Mouse (Mus musculus) embryonic facial prominence, embryonic 12.5 days (tissue): ENCODE measurements around the gene Nkap. TPM values are rescaled to one million over a fixed set of nuclear protein-coding genes. Genes with fewer than 3 reads are reported as not detected.
"Not testable (repeated sequence)": the region's sequence is repeated elsewhere in the genome, so short reads cannot be mapped to it uniquely, and the experiment has no call there.

Source experiments
- ATAC-seq: fragments of 200-750 bp; cut with Nextera tagmentation; 2 replicates; pipeline ENCODE4 v1.8.0; 2017; ENCODE audit not compliant: insufficient number of reproducible peaks, insufficient read depth, low FRiP score, low TSS enrichment
- H3K27ac ChIP-seq: fragments of 300-500 bp; sonication (generic); 2 replicates; pipeline ENCODE4 v1.5.1; 2016; ENCODE audit warnings: mild to moderate bottlenecking
- H3K27me3 ChIP-seq: fragments of 300-500 bp; sonication (generic); 2 replicates; pipeline ENCODE4 v1.6.1; 2016; ENCODE audit warnings: mild to moderate bottlenecking, moderate library complexity
- H3K36me3 ChIP-seq: fragments of 300-500 bp; sonication (generic); 2 replicates; pipeline ENCODE4 v1.6.1; 2016; ENCODE audit warnings: mild to moderate bottlenecking
- H3K4me1 ChIP-seq: fragments of 300-500 bp; sonication (generic); 2 replicates; pipeline ENCODE4 v1.6.1; 2016
- H3K4me2 ChIP-seq: fragments of 300-500 bp; sonication (generic); replicated peaks from 2 replicates; pipeline ENCODE4 v1.6.1; 2016; ENCODE audit warnings: mild to moderate bottlenecking, moderate library complexity
- H3K4me3 ChIP-seq: fragments of 300-500 bp; sonication (generic); 2 replicates; pipeline ENCODE4 v1.5.1; 2016; ENCODE audit warnings: mild to moderate bottlenecking
- H3K9ac ChIP-seq: fragments of 300-500 bp; sonication (generic); 2 replicates; pipeline ENCODE4 v1.6.1; 2016; ENCODE audit warnings: mild to moderate bottlenecking, moderate library complexity
- H3K9me3 ChIP-seq: fragments of 300-500 bp; sonication (generic); 2 replicates; pipeline ENCODE4 v1.6.1; 2016; ENCODE audit warnings: mild to moderate bottlenecking, moderate library complexity
- WGBS: fragments of 180-500 bp; shearing (Covaris S2); methylation state at CpG from one replicate; pipeline ENCODE4 v1.1.7; 2016; 5-methylcytosine and 5-hydroxymethylcytosine counted together
- polyA plus RNA-seq: library from polyadenylated mRNA; unstranded; fragments of >200 nt; fragmentation: Nextera tagmentation; extraction: Ambion mirVana; gene quantifications from 2 replicates; pipeline ENCODE4 v1.2.1, GENCODE M21; 2016

Gene Nkap
- polyA plus RNA-seq, 1 experiment from 2014 or later = 17.1 TPM

GRCm38 (mm10) chrX:37109526-37110192, 16.9 kb upstream of the Nkap start:
- WGBS = 11% methylated on average over 27 of the region's 27 CpGs
- Histone ChIP-seq H3K4me1 (no peaks in the 10 kb centered on the region), H3K36me3 (no peaks in the 10 kb centered on the region), H3K27me3 (no peaks in the 10 kb centered on the region), H3K27ac (peak overlapping the region; percentile 78), H3K4me2 (peak overlapping the region; percentile 57), H3K9me3 (no peaks in the 10 kb centered on the region), H3K4me3 (peak overlapping the region; percentile 51), H3K9ac (peak overlapping the region; percentile 50)
- ATAC-seq = peak; percentile 58

GRCm38 (mm10) chrX:37110193-37110880, 16.3 kb upstream of the Nkap start, which contains the start of gene Upf3b:
Gene Upf3b, minus strand, starts transcription at chrX:37110322.
- WGBS = 16% methylated on average over 30 of the region's 30 CpGs
- Histone ChIP-seq H3K4me3 (peak within 1 kb of the TSS; percentile 51), H3K9ac (peak within 1 kb of the TSS; percentile 50), H3K4me2 (peak within 1 kb of the TSS; percentile 57), H3K36me3 (no peaks in the 10 kb centered on the region), H3K9me3 (no peaks in the 10 kb centered on the region), H3K4me1 (no peaks in the 10 kb centered on the region), H3K27me3 (no peaks in the 10 kb centered on the region), H3K27ac (peak within 1 kb of the TSS; percentile 78)
- peak; percentile 95 for ATAC-seq

DNA sequence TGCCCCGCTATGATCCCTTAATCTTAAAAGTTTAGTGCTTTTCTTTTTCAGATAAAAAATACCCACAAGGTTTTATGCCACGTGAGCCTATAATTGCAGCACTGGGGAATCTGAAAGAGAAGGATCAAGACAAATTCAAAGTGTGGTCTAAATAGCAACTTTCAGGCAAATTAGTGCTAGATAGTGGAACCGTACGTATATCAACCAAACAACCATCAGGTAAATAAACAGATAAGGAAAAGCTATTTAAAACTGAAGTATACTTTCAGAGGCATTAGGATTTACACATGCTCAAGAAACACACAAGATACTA, 15.8 kb upstream of the Nkap start:
- 72% methylated on average over 4 of the region's 4 CpGs for WGBS
- H3K36me3 ChIP-seq = no peaks in the 10 kb centered on the region
- no peak overlapping the region for H3K4me2 ChIP-seq

DNA sequence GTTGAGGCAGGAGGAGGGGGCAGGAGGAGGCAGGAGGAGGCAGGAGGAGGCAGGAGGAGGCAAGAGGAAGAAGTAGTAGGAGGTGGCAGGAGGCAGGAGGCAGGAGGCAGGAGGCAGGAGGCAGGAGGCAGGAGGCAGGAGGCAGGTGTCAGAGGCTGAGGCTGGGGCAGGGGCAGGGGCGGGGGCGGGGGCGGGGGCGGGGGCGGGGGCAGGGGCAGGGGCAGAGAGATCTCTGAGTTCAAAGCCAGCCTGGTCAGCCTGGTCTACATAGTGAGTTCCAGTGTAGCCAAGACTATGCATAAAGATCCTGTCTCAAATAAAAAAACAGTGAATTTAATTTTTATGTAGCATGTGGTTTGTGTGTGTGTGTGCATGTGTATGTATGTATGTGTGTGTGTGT, 9.5 kb upstream of the Nkap start:
- Histone ChIP-seq H3K27me3 (peaks cover 14% of the 10 kb centered on the region), H3K9me3 (no peaks in the 10 kb centered on the region), H3K36me3 (no peaks in the 10 kb centered on the region), H3K4me3 (no peak overlapping the region), H3K4me1 (no peaks in the 10 kb centered on the region), H3K9ac (no peak overlapping the region), H3K4me2 (no peak overlapping the region), H3K27ac (no peak overlapping the region)
- ATAC-seq = 0 out of 2 replicates have a peak, but pooled peaks have one; percentile 80
- no CpG with 5 or more reads among the region's 5 CpGs for WGBS

More for the DNA sequence above, 15.8 kb upstream of the Nkap start:
- Histone ChIP-seq H3K4me1 (no peaks in the 10 kb centered on the region), H3K27ac (no peak overlapping the region), H3K9me3 (no peaks in the 10 kb centered on the region), H3K4me3 (no peak overlapping the region), H3K27me3 (peaks cover 4% of the 10 kb centered on the region; the same call in 1 of the 2 replicates), H3K9ac (no peak overlapping the region)
- ATAC-seq = no peak

DNA sequence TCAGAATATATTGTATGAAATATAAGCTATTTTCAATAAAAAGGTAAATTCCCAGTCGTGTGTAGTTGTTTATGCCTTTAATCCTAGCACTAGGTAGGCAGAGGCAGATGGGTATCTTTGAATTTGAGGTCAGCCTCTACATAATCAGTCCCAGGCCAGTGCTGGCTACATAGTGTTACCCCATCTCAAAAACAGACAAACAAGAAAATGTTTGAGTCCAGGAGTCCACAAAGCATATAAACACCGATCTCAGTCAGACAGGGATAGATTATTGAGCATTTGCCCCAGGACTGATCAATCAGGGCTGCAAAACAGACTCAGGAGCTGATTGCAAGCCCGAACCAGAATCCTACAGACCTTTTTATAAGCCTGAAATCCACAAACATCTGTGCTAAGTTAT, 7.0 kb upstream of the Nkap start:
- WGBS = 55% methylated on average over 3 of the region's 3 CpGs
- H3K36me3 ChIP-seq = no peaks in the 10 kb centered on the region
- no peak for ATAC-seq
- H3K9me3 ChIP-seq = no peaks in the 10 kb centered on the region
- H3K27ac ChIP-seq = no peak overlapping the region
- H3K9ac ChIP-seq = no peak overlapping the region
- peaks cover 14% of the 10 kb centered on the region for H3K27me3 ChIP-seq
- no peaks in the 10 kb centered on the region for H3K4me1 ChIP-seq
- no peak overlapping the region for H3K4me3 ChIP-seq
- H3K4me2 ChIP-seq = no peak overlapping the region

DNA sequence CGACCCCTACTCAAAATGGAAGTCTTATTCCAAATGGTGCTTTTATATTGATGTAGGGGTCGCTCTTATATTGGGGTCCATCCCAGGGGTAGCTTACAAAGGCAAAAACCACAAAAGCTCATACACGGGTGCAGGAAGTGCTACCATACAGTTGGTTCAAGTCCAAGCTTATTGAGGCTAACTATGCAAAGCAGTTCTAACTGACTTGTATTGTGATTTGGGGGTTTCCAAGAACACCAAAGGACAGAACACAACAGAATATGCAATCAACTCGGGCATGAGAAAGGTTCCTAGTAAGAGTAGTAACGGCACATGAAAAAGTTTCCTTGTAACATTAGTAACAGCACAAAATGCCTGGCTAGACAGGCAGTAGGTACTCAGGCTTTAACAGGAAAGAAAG, 6.4 kb upstream of the Nkap start:
- H3K4me1 ChIP-seq = no peaks in the 10 kb centered on the region
- H3K4me3 ChIP-seq = no peak overlapping the region
- WGBS = 69% methylated on average over 5 of the region's 5 CpGs
- H3K9me3 ChIP-seq = no peaks in the 10 kb centered on the region
- no peaks in the 10 kb centered on the region for H3K36me3 ChIP-seq
- H3K4me2 ChIP-seq = no peak overlapping the region
- no peak overlapping the region for H3K27ac ChIP-seq
- no peak for ATAC-seq
- H3K9ac ChIP-seq = no peak overlapping the region
- peaks cover 14% of the 10 kb centered on the region for H3K27me3 ChIP-seq

GRCm38 (mm10) chrX:37125511-37125910, 1.1 kb upstream of the Nkap start:
- WGBS = 94% methylated on average over 7 of the region's 7 CpGs

DNA sequence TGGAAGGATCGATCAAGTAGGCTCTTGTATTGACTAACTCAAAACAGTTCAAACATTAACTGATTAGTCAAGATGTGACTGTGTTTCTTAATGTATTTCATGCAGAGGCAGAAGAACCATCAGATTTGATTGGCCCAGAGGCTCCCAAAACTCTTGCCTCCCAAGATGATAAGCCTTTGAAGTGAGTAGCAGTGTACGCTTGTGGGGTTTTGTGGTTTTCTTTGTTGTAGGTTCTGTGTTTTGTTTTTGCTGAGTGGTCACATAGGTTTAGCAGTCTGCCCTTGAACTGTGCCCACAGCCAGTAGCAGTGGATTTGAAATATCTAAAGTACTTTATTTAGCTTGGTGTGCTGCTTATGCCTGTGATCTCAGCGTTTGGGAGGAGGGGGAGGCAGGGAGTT, 15.1 kb downstream of the Nkap start:
- Histone ChIP-seq H3K36me3 (peaks cover 3% of the 10 kb centered on the region; the same call in 1 of the 2 replicates), H3K9me3 (no peaks in the 10 kb centered on the region), H3K27me3 (no peaks in the 10 kb centered on the region), H3K4me3 (no peak overlapping the region), H3K27ac (no peak overlapping the region), H3K4me2 (no peak overlapping the region), H3K4me1 (no peaks in the 10 kb centered on the region), H3K9ac (no peak overlapping the region)
- WGBS = 74% methylated on average over 3 of the region's 3 CpGs
- ATAC-seq = no peak

More at GRCm38 (mm10) chrX:37125511-37125910, 1.1 kb upstream of the Nkap start:
- no peaks in the 10 kb centered on the region for H3K36me3 ChIP-seq
- H3K4me3 ChIP-seq = no peak overlapping the region
- no peaks in the 10 kb centered on the region for H3K9me3 ChIP-seq
- no peak for ATAC-seq
- H3K4me1 ChIP-seq = peaks cover 4% of the 10 kb centered on the region; the same call in 1 of the 2 replicates
- H3K9ac ChIP-seq = no peak overlapping the region
- no peak overlapping the region for H3K27ac ChIP-seq
- no peak overlapping the region for H3K4me2 ChIP-seq
- no peaks in the 10 kb centered on the region for H3K27me3 ChIP-seq

DNA sequence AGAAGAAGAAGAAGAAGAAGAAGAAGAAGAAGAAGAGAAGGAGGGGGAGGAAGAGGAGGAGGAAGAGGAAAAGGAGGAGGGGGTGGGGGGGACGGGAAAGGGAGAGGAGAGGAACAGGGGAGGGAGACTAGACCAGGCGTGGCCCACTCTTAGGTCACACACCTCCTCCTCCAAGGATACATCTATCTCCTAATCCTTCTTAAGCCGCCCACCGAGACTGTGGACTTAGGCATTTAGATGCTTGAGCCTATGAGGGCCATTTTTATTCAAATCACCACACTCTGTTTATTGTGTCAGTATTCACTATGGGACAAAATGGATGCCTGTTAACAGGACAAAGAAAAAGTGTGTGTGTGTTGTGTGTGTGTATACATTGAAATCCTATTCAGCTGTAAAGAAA, 17.9 kb downstream of the Nkap start:
- not testable (repeated sequence) for H3K9ac ChIP-seq, ATAC-seq, H3K27me3 ChIP-seq, H3K4me3 ChIP-seq, H3K36me3 ChIP-seq, H3K4me1 ChIP-seq, H3K4me2 ChIP-seq, H3K9me3 ChIP-seq, H3K27ac ChIP-seq
- WGBS = 40% methylated on average over 1 of the region's 4 CpGs

DNA sequence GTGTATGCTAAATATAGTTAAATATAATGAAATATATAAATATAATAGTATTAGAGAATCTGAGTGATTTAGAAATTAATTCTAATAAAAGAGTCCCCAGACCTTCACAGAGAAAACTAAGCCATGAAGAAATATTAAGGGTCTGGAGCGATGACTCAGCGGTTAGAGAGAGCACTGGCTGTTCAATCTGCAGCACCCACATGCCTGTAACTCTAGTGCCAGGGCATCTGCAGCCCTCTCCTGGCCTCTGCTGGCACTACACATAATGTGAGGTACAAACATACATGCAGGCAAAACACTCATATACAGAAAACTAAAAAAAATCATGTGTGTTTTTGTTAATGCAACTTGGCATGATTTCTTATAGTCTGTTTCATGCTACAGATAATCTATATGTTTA, 18.4 kb downstream of the Nkap start:
- ATAC-seq = no peak
- H3K36me3 ChIP-seq = 0 out of 2 replicates have a peak, but pooled peaks cover 3% of the 10 kb centered on the region
- no peaks in the 10 kb centered on the region for H3K4me1 ChIP-seq
- H3K4me2 ChIP-seq = no peak overlapping the region
- 96% methylated on average over 2 of the region's 2 CpGs for WGBS
- H3K9ac ChIP-seq = no peak overlapping the region
- H3K4me3 ChIP-seq = no peak overlapping the region
- H3K27ac ChIP-seq = no peak overlapping the region
- H3K9me3 ChIP-seq = no peaks in the 10 kb centered on the region
- H3K27me3 ChIP-seq = no peaks in the 10 kb centered on the region

DNA sequence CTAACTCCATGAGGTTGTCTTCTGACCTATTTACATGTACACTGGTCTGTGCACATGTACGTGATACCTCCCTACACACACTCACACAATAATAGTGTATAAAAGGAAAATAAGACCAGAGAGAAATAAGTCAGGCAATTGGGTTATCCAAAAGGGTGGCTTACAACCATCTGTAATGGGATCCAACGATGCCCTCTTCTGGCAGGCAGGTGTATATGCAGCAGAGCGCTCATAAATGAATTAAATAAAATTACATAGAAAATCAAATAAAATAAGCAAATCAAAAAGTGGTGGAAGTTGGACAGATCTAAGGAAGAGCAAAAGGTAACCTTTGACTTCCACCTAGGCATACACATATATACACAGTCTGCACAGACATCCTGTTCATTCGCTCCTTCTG, 31.2 kb downstream of the Nkap start:
- ATAC-seq = no peak

DNA sequence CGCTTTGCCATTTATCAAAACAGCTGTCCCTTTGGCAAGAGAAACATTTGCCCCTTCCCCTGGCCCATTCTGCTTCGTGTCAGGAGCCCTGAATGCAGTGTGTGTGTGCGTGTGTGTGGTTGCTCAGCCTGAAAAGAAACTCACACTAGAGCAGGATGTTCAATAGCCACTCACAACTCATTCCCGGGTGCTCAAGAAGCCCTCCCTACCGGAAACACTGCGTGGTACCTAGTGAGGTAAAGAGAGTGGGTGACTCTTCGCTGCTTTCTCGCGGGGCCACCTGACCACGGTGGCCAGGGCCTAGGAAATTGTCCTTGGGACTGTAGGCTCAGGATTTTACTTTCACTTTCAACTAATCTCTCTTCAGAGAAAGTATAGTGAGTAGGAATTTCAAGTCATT, 34.6 kb downstream of the Nkap start:
- H3K9me3 ChIP-seq = no peaks in the 10 kb centered on the region
- no peak for ATAC-seq
- no peak overlapping the region for H3K4me2 ChIP-seq
- no peak overlapping the region for H3K9ac ChIP-seq
- no peaks in the 10 kb centered on the region for H3K4me1 ChIP-seq
- H3K27ac ChIP-seq = no peak overlapping the region
- WGBS = 80% methylated on average over 10 of the region's 10 CpGs
- H3K27me3 ChIP-seq = no peaks in the 10 kb centered on the region
- H3K36me3 ChIP-seq = no peaks in the 10 kb centered on the region
- no peak overlapping the region for H3K4me3 ChIP-seq

More for the DNA sequence above, 31.2 kb downstream of the Nkap start:
- Histone ChIP-seq H3K36me3 (0 out of 2 replicates have a peak, but pooled peaks cover 3% of the 10 kb centered on the region), H3K4me2 (no peak overlapping the region), H3K9ac (no peak overlapping the region), H3K9me3 (no peaks in the 10 kb centered on the region), H3K4me3 (no peak overlapping the region), H3K27me3 (no peaks in the 10 kb centered on the region), H3K4me1 (no peaks in the 10 kb centered on the region), H3K27ac (no peak overlapping the region)
- 56% methylated on average over 4 of the region's 4 CpGs for WGBS
